ENCODE assay signal across 15 mouse cellular contexts in genomic region chr14:68427235-68427634, GRCm38 (mm10).
"Had no signal": no experiment of that assay in that cellular context is flagged by ENCODE, and none has a peak within 500 bp of the region (broad histone marks: within the 10 kb centered on the region; RNA-seq: fewer than 3 reads in every experiment).

No protein-coding gene starts in this region.

- H3K27me3 ChIP-seq: neural tube, embryonic 15.5 days; stomach, embryonic 15.5 days had no signal

- H3K4me3 ChIP-seq: neural tube, embryonic 15.5 days; stomach, embryonic 15.5 days had no signal

- DNase-seq: retina, postnatal 1 day; right cerebral cortex, adult 18-20 months; right cerebral cortex, postnatal 14 days; right cerebral cortex, postnatal 25 days; right cerebral cortex, postnatal 4 days; spleen, adult 18-20 months; thymus, adult 18-20 months; thymus, adult 2 months; thymus, postnatal 14 days; thymus, postnatal 25 days; thymus, postnatal 36 days; thymus, postnatal 4 days had no signal

- H3K4me2 ChIP-seq: neural tube, embryonic 15.5 days; stomach, embryonic 15.5 days had no signal

- H3K9me3 ChIP-seq: neural tube, embryonic 15.5 days; stomach, embryonic 15.5 days had no signal

- H3K9ac ChIP-seq: neural tube, embryonic 15.5 days; stomach, embryonic 15.5 days had no signal

- H3K4me1 ChIP-seq: neural tube, embryonic 15.5 days; stomach, embryonic 15.5 days had no signal

- H3K27ac ChIP-seq: neural tube, embryonic 15.5 days; stomach, embryonic 15.5 days; stomach, postnatal 0 days had no signal

- H3K36me3 ChIP-seq: neural tube, embryonic 15.5 days; stomach, embryonic 15.5 days had no signal
